Mouse (Mus musculus) adrenal gland, postnatal 10 days (tissue): ENCODE results near the gene Gm16429. TPM values are rescaled to one million over a fixed set of nuclear protein-coding genes. Genes with fewer than 3 reads are reported as not detected.
"Not testable (repeated sequence)": the region's sequence is repeated elsewhere in the genome, so short reads cannot be mapped to it uniquely, and the experiment has no call there.

Experiments
- DNase-seq: peaks from one replicate; pipeline ENCODE4 v3.0.0; 2021; ENCODE audit warnings: mixed read lengths
- long read RNA-seq, 2 experiments: library from polyadenylated mRNA; stranded (forward); transcript quantifications; one replicate each; pipeline ENCODE4 v2.0.0; 2021
- total RNA-seq, 2 experiments: library from RNA; stranded (reverse); gene quantifications; 2 replicates each; pipeline ENCODE4 v1.2.3; 2021

Gene Gm16429
- total RNA-seq: not detected
- long read RNA-seq, experiment 1: 0 reads
- long read RNA-seq, experiment 2: 0 reads

GRCm38 (mm10) chr5:93928952-93929351, at the start of gene Gm16429:
Gene Gm16429, minus strand, starts transcription at chr5:93929052.
- not testable (repeated sequence) for DNase-seq

Other genes starting within 250 kb of the Gm16429 start
- gene Gm7792, start 85.3 kb downstream of the Gm16429 start, total RNA-seq: not detected
- not detected for gene BC061212, start 141.5 kb upstream of the Gm16429 start, total RNA-seq
- not detected for gene Gm6351, start 147.3 kb upstream of the Gm16429 start, total RNA-seq